Mouse (Mus musculus): ENCODE measurements at regions not wholly inside any gene's neighbourhood (a gene's known extent, or its start where the extent isn't known, plus 50 kb on each side); places are given as distances from the start of the nearest gene placed in this dataset.

- DNase-seq (ENCODE audit: low read depth, low spot score), result peak; percentile 69
Observed at GRCm38 (mm10) chr6:26779551-26779950, 970.5 kb upstream of the Pot1a start.

GRCm38 (mm10) chr6:26776636-26777035, 967.6 kb upstream of the Pot1a start:
- peak; percentile 92 for DNase-seq (ENCODE audit: low read depth, low spot score)

- DNase-seq (ENCODE audit: low read depth, low spot score), result no peak
Observed at GRCm38 (mm10) chr6:26766846-26767245, 957.8 kb upstream of the Pot1a start.

- DNase-seq (ENCODE audit: low read depth, low spot score), result no peak
Observed at GRCm38 (mm10) chr6:26764727-26765126, 955.7 kb upstream of the Pot1a start.

GRCm38 (mm10) chr6:26761551-26761950, 952.5 kb upstream of the Pot1a start:
- no peak for DNase-seq (ENCODE audit: low read depth, low spot score)

Measured in R1 (cell line).